Mouse (Mus musculus): ENCODE measurements around the gene Aldh3b2. TPM values are rescaled to one million over a fixed set of nuclear protein-coding genes. Genes with fewer than 3 reads are reported as not detected.

The Aldh3b2 gene
- polyA plus RNA-seq, 1 experiment, result 0.20 TPM

- H3K36me3 ChIP-seq (ENCODE audit: control insufficient read depth), result no peaks in the 10 kb centered on the region
- no peak overlapping the region for H3K4me3 ChIP-seq (replicated peaks)
- H3K4me1 ChIP-seq (ENCODE audit: control insufficient read depth), result peaks cover 12% of the 10 kb centered on the region
- H3K9me3 ChIP-seq (ENCODE audit: control insufficient read depth, low read length), result no peaks in the 10 kb centered on the region
- TF ChIP-seq GATA1 (IDR thresholded peaks at IDR 0.05; ENCODE audit: low read length), result no peak
- TF ChIP-seq TAL1 (IDR thresholded peaks at IDR 0.05; ENCODE audit: low read length), result no peak
- peaks cover 1% of the 10 kb centered on the region for H3K27me3 ChIP-seq (ENCODE audit: control insufficient read depth)
Measured at GRCm38 (mm10) chr19:3928779-3929178, 43.3 kb upstream of the Aldh3b2 start.

GRCm38 (mm10) chr19:3929211-3929941, 42.8 kb upstream of the Aldh3b2 start, which contains the start of gene Aldh3b1:
TSS of gene Aldh3b1 (minus strand) at chr19:3929808.
- Histone ChIP-seq H3K36me3 (ENCODE audit: control insufficient read depth) (no peaks in the 10 kb centered on the region), H3K4me3 (replicated peaks) (no peak within 1 kb of the TSS), H3K9me3 (ENCODE audit: control insufficient read depth, low read length) (no peaks in the 10 kb centered on the region), H3K27me3 (ENCODE audit: control insufficient read depth) (peaks cover 6% of the 10 kb centered on the region), H3K4me1 (ENCODE audit: control insufficient read depth) (peaks cover 12% of the 10 kb centered on the region)
- TF ChIP-seq TAL1 (IDR thresholded peaks at IDR 0.05; ENCODE audit: low read length), result no peak
- TF ChIP-seq GATA1 (IDR thresholded peaks at IDR 0.05; ENCODE audit: low read length), result no peak

DNA sequence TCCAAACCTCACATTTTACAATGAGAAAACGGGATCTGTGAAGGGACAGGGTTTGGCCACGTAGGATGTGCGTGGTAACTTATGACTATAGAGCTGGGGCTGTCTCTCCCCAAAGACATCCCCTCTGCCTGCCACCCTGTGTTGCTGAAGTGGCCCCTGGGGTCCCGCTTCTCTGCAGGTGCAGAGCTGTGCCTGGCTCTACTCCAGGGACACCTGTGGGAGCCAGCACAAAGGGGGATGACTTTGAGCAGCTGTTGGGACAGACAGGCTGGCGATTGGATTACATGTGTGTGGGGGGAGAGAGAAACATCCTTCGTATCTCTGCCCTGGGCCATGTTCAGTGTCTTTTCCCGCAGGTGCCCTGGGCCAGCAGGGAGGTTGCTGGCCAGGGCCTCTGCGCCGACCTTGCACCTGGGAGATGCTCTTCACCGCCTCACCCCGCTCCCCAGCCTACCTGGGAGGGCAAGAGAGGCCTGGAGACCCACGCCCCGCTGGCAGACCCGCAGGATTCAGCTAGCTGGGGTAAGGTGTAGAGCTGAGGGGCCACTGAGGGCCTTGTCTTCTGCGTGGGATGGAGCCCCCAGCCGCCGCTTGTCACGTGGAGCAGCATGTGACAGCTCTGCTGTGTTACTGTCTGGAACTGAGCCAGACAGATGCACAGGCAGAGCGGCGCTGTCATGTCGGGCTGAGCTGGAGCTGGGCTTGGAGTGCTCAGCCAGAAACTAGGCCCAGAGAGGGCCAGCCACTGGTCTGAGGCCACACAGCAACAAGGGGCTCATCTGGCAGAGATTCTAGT, 41.7 kb upstream of the Aldh3b2 start:
- TF ChIP-seq TAL1 (IDR thresholded peaks at IDR 0.05; ENCODE audit: low read length) (no peak), GATA1 (IDR thresholded peaks at IDR 0.05; ENCODE audit: low read length) (no peak)
- Histone ChIP-seq H3K4me3 (replicated peaks) (no peak overlapping the region), H3K4me1 (ENCODE audit: control insufficient read depth) (peaks cover 8% of the 10 kb centered on the region), H3K9me3 (ENCODE audit: control insufficient read depth, low read length) (no peaks in the 10 kb centered on the region), H3K27me3 (ENCODE audit: control insufficient read depth) (peaks cover 16% of the 10 kb centered on the region), H3K36me3 (ENCODE audit: control insufficient read depth) (no peaks in the 10 kb centered on the region)

- no peaks in the 10 kb centered on the region for H3K36me3 ChIP-seq (ENCODE audit: control insufficient read depth)
- TF ChIP-seq GATA1 (IDR thresholded peaks at IDR 0.05; ENCODE audit: low read length) (no peak), TAL1 (IDR thresholded peaks at IDR 0.05; ENCODE audit: low read length) (no peak)
- H3K9me3 ChIP-seq (ENCODE audit: control insufficient read depth, low read length), result no peaks in the 10 kb centered on the region
- peaks cover 16% of the 10 kb centered on the region for H3K4me1 ChIP-seq (ENCODE audit: control insufficient read depth)
- H3K27me3 ChIP-seq (ENCODE audit: control insufficient read depth), result peaks cover 28% of the 10 kb centered on the region
- no peak overlapping the region for H3K4me3 ChIP-seq (replicated peaks)
Measured at GRCm38 (mm10) chr19:3931716-3932115, 40.4 kb upstream of the Aldh3b2 start.

- Histone ChIP-seq H3K36me3 (ENCODE audit: control insufficient read depth) (no peaks in the 10 kb centered on the region), H3K4me3 (replicated peaks) (peak within 1 kb of the TSS; percentile 55), H3K9me3 (ENCODE audit: control insufficient read depth, low read length) (no peaks in the 10 kb centered on the region), H3K27me3 (ENCODE audit: control insufficient read depth) (peaks cover 34% of the 10 kb centered on the region), H3K4me1 (ENCODE audit: control insufficient read depth) (peaks cover 15% of the 10 kb centered on the region)
- no peak for TF ChIP-seq GATA1 (IDR thresholded peaks at IDR 0.05; ENCODE audit: low read length)
- no peak for TF ChIP-seq TAL1 (IDR thresholded peaks at IDR 0.05; ENCODE audit: low read length)
Measured at GRCm38 (mm10) chr19:3935032-3935895, 36.9 kb upstream of the Aldh3b2 start, which contains the start of gene Unc93b1. TSS of gene Unc93b1 (plus strand) at chr19:3935186.

DNA sequence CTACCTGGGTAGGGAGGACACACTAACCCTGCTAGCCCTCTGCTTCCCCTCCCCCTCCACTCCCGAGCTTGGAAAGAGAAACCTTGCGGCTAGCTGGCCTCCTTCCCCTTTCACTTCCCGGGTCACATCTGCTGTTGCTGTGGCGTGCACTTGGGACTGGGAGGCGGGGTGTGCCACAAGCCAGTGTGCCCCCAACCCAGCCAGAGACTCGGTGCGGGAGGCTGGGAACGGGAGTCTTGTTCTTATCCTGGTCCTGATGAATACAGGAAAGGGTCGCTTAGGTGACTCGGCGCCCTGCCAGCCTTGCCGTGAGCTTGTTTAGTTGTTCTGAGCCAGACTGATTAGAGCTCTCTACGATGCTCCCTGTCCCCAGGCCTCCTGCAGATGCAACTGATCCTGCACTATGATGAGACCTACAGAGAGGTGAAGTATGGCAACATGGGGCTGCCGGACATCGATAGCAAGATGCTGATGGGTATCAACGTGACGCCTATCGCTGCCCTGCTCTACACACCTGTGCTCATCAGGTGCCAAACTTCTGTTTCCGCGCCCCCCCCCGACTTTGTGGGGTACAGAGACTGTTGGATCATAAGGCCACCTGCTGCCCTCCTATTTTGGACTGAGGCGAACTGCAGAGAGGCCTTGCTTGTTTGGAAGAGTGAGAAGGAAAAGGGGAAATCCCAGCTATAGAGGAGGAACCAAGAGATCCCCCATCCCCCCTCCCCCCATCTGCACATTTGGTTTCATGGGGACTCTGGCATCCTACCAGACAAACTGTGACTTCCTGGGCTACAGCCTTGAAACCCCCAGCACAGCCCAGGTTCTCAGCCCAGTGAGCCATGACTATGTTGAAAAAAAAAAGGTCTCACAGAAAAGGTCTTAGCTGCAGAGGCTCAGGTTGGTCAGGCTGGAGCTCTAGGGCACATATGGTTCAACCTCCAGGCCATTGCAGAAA, 36.0 kb upstream of the Aldh3b2 start:
- Histone ChIP-seq H3K9me3 (ENCODE audit: control insufficient read depth, low read length) (no peaks in the 10 kb centered on the region), H3K4me3 (replicated peaks) (peak overlapping the region; percentile 55), H3K27me3 (ENCODE audit: control insufficient read depth) (peaks cover 34% of the 10 kb centered on the region), H3K36me3 (ENCODE audit: control insufficient read depth) (no peaks in the 10 kb centered on the region), H3K4me1 (ENCODE audit: control insufficient read depth) (peaks cover 15% of the 10 kb centered on the region)
- no peak for TF ChIP-seq TAL1 (IDR thresholded peaks at IDR 0.05; ENCODE audit: low read length)
- no peak for TF ChIP-seq GATA1 (IDR thresholded peaks at IDR 0.05; ENCODE audit: low read length)

DNA sequence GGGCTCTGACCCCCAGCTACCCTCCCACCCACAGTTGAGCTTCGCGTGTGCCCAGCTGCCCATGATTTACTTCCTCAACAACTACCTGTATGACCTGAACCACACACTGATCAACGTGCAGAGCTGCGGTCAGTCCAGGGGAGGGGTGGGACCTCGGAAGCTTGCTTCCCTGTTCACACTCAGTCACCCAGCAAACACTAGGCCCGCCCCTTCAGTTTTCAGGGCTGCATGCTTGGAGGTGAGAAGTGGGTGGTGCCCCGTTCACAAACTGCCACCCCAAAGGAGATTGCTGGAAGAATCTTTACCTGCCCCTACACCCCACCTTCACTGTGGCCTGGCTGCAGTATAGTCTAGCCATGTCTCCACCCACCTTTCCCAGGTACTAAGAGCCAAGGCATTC, 29.8 kb upstream of the Aldh3b2 start:
- no peak overlapping the region for H3K4me3 ChIP-seq (replicated peaks)
- no peaks in the 10 kb centered on the region for H3K36me3 ChIP-seq (ENCODE audit: control insufficient read depth)
- peaks cover 20% of the 10 kb centered on the region for H3K4me1 ChIP-seq (ENCODE audit: control insufficient read depth)
- TF ChIP-seq TAL1 (IDR thresholded peaks at IDR 0.05; ENCODE audit: low read length) (no peak), GATA1 (IDR thresholded peaks at IDR 0.05; ENCODE audit: low read length) (no peak)
- no peaks in the 10 kb centered on the region for H3K9me3 ChIP-seq (ENCODE audit: control insufficient read depth, low read length)
- H3K27me3 ChIP-seq (ENCODE audit: control insufficient read depth), result peaks cover 3% of the 10 kb centered on the region; the same call in 1 of the 2 replicates
